Mouse (Mus musculus) large intestine, adult 2 months (tissue): ENCODE data around the gene Morc2a. TPM values are rescaled to one million over a fixed set of nuclear protein-coding genes. Genes with fewer than 3 reads are reported as not detected.

Experiments used
- DNase-seq: peaks from one replicate; pipeline ENCODE4 v3.0.0-alpha.2; 2012; ENCODE audit warnings: low read depth, low spot score
- WGBS: fragments of 180-500 bp; shearing (Covaris S2); methylation state at CpG from one replicate; pipeline ENCODE4 v1.1.7; 2018; 5-methylcytosine and 5-hydroxymethylcytosine counted together
- polyA plus RNA-seq: library from polyadenylated mRNA; depleted of rRNA; stranded (reverse); fragments of >200 nt; gene quantifications from 2 replicates; pipeline ENCODE4 v1.2.3, GENCODE M21; 2012

Morc2a gene
- polyA plus RNA-seq, 1 experiment = 6.9 TPM

GRCm38 (mm10) chr11:3679771-3680170 is 30.8 kb downstream of the Morc2a start:
- WGBS = 97% methylated on average over 3 of the region's 3 CpGs
- DNase-seq = no peak

- 95% methylated on average over 11 of the region's 11 CpGs for WGBS
- DNase-seq = no peak
These were observed 34.7 kb downstream of the Morc2a start for GRCm38 (mm10) chr11:3683696-3684095.

DNA sequence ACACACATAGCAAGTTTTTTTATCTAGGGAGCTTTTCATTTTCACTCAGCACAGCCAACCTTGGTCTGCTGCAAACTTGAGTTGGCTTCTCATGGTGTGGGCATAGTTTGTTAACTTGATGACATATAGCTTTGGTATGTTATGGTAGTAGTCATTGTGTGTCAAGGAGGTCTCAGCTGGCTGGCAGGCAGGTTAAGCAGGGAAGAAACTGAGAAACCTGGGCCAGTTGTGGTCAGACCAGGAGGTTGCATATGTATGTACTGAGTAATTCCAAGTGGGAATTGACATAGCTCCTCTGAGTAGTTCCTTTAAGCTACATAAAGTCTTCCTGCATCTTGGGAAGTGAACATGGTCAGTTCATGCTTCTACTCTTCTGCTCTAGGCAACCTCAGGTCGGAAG is 35.2 kb downstream of the Morc2a start:
- 97% methylated on average over 1 of the region's 1 CpGs for WGBS

DNA sequence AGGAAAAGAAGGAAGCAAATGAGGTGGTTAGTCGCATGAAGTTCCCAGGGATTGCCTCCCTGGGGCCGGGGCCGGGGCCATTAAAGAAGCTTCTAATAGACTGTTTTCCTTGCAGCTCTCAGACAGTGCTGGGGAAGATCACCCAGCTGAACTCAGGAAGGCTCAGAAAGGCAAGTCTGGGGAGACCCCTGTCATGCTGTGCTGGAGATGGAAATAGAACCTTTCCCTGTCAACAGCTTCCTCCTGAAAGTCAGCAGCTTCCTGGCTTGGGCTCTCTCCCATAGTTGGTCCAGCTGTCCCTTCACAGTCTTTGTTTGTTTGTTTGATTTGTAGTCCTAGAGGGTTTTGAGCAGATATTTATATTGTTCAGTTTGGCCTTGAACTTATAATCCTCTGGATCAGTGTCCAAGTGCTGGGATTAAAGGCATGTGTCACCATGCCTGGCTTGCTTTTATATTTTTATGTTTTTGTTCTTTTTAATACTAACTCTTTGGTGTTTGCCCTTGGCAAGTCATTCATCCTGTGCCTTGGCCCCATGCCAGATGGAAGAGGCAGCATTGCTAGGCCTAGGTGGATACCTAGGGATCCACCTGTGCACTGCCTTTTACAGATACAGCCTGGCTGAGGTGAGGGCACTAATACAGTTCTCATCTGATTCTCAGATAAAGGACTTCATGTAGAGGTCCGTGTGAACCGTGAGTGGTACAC is 35.9 kb downstream of the Morc2a start:
- 87% methylated on average over 5 of the region's 5 CpGs for WGBS
- DNase-seq = no peak

More for the DNA sequence above, 35.2 kb downstream of the Morc2a start:
- no peak for DNase-seq

GRCm38 (mm10) chr11:3685431-3685830 is 36.4 kb downstream of the Morc2a start:
- 91% methylated on average over 8 of the region's 8 CpGs for WGBS
- DNase-seq = no peak

DNA sequence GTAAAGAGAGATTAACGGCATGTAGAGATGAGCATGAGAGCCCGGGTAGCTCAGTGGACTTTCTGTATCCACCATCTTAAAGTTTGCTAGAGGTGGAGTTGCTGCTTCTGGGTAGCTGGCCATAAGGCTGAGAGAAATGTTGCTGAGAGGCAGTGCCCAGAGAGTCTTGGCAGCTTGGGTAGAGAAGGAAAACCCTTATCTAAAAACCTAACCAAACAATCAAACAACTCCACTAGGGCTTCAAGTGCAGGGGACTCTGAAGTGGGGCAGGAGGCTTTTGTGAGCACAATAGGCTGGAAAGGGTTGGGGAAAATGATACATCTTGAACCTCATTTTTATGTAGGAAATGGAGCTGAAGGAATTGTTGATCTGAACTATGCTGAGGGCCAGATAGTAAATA is 37.3 kb downstream of the Morc2a start:
- WGBS = 90% methylated on average over 2 of the region's 2 CpGs
- DNase-seq = no peak

DNA sequence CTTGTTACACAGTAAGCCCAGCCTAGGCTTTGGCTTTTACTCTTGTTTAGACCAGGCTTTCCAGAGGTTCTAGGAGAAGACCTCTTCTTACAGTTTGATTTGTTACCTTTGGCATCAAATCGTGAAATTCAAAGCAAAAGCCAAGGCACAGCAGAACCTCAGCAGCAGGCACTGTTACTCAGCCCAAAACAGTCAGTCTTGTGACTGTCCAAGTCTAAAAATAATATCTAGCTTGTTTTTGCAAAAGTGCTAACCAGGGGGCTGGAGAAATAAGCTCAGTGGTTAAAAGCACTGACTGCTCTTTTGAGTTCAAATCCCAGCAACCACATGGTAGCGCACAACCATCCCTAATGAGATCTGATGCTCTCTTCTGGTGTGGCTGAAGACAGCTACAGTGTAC is 37.9 kb downstream of the Morc2a start:
- WGBS = 77% methylated on average over 2 of the region's 2 CpGs
- DNase-seq = no peak

- no peak for DNase-seq
- WGBS = 88% methylated on average over 2 of the region's 2 CpGs
These were observed 42.8 kb downstream of the Morc2a start for GRCm38 (mm10) chr11:3691746-3692145.

DNA sequence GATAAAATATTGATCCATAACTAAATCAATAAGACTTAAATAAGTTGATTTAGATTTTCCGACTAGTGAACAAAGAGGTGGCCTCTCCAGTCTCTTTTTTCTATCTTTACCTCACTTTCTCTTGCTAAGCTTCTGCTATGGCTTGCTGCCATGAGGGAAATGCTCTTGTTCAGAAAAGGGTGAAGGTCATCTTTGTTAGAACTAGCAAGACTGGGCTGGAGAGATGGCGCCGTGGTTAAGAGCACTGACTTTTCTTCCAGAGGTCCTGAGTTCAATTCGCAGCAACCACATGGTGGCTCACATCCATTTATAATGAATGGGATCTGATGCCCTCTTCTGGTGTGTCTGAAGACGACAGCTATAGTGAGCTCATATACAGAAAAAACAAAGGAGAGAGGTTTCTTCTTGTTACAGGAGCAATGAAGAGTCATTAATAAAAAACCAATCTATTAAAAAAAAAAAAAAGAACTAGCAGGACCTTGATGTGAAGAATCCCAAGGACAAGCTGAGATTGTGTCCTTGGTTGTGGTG is 47.2 kb downstream of the Morc2a start:
- DNase-seq = no peak
- WGBS = 66% methylated on average over 5 of the region's 5 CpGs

- DNase-seq = no peak
- 94% methylated on average over 3 of the region's 3 CpGs for WGBS
These were observed 48.5 kb downstream of the Morc2a start for GRCm38 (mm10) chr11:3697441-3697840.

DNA sequence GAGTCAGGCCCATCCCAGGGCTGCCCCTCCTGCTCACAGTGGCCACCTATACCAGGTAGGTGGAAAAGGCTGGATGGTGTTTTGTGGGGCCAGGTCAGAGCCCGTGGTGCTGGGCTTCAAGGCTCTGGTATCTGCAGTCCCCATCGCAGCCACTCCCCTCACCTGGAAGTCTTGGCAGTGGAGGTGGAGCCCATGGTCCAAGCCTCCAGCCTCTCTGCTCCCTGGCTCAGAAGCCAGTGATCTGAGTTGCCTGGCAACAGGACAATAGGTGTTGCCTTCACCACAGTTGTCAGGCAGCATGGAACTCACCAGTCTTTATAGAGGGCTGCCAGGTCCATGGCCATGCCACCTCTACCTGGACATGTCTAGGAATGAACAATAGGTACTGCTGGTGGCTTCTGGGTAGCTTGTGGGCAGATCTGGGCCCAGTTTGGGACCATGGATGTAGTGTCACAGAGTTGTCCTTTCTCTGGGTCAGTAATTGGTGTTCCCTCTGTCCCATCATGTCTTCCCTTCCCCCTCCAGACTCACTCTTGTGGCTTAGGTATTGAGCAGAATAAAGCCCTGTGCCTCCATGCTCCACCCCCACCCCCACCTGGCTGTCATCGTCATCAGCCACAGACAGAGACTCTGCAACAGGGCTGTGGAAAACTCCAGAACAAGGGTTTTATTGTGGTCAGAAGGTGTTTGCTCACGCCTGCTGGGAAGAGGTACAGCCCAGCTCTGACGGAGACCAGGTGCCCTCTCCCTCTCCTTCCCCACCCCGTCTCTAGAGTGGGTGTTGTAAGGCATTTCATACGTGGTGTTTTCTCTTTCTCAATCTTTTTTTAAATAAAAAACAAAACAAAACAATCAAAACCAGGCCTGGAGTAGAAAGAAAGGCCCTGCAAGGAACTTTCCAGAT is 54.4 kb downstream of the Morc2a start:
- DNase-seq = no peak
- 27% methylated on average over 7 of the region's 7 CpGs for WGBS

GRCm38 (mm10) chr11:3704404-3704803 is 55.4 kb downstream of the Morc2a start:
- WGBS = 67% methylated on average over 8 of the region's 8 CpGs
- no peak for DNase-seq

GRCm38 (mm10) chr11:3707057-3707456 is 58.1 kb downstream of the Morc2a start:
- DNase-seq = no peak
- 74% methylated on average over 8 of the region's 8 CpGs for WGBS

- DNase-seq = no peak
- WGBS = 60% methylated on average over 14 of the region's 14 CpGs
These were observed 61.2 kb downstream of the Morc2a start for GRCm38 (mm10) chr11:3710203-3710602.

GRCm38 (mm10) chr11:3714486-3714885 is 65.5 kb downstream of the Morc2a start:
- no peak for DNase-seq
- WGBS = 22% methylated on average over 15 of the region's 15 CpGs

DNA sequence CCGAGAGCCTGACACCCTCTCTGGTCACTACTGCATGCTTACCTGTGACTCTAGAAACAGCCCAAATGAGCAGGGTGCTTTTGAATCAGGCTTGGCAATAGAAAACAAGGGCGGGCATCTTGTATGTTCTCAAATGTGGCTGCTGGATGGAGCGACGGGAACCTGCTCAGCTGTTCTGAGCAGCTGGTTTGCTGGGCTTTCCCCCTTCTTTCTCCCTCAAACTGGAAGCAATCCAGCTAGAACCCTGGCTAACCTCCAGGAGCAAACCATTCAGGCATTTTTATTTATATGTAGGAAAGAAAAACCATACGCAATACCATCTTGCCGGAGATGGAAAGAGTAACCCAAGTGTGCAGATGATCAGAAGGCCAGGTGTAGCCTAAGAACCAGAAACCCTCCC is 67.7 kb downstream of the Morc2a start:
- no peak for DNase-seq
- WGBS = 66% methylated on average over 6 of the region's 6 CpGs

GRCm38 (mm10) chr11:3722036-3722435 is 73.0 kb downstream of the Morc2a start:
- 35% methylated on average over 3 of the region's 3 CpGs for WGBS
- no peak for DNase-seq

GRCm38 (mm10) chr11:3722861-3723260 is 73.9 kb downstream of the Morc2a start:
- WGBS = 44% methylated on average over 3 of the region's 3 CpGs
- DNase-seq = no peak

DNA sequence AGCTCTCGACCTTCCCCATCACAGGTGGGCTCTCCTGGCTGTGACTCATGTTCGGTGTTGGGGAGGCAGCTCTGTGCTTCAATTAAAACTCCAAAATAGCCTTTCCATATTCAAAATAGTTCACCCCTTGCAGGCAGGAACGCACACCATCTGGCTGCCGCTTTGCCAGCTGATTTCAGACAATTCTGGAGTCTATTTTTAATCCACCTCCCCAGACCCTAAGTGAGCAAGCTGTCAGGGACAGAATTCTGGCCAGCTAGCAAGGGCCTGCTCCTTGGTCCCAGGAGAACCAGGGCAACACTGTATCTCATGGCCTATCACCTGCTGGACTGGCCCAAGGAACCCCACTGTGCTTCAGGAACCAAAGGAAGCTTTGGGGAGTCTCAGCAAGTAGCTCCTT is 74.9 kb downstream of the Morc2a start:
- no peak for DNase-seq
- 70% methylated on average over 4 of the region's 4 CpGs for WGBS

DNA sequence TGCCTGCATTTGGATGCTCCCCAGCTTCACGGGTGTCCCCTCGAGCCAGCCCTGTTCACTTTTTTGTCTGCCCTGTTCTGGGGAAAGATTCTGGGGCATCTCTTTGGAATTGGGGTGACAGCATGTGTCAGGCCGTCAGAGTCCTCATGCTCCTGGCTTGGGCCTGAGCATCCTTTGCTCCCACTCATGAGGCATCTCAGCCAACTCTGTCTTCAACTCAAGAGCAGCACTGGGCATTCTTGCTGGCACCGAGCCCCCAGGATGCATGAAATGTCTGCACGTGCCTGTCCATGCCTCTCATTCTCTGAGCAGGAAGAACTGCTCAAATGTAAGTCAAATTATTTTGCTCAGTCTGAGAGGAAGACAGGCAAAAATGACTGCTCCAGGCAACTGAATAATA is 75.7 kb downstream of the Morc2a start:
- WGBS = 71% methylated on average over 5 of the region's 5 CpGs
- no peak for DNase-seq
